Mouse (Mus musculus) limb, embryonic 14.5 days (tissue): ENCODE measurements around the gene Ptgir. TPM values are rescaled to one million over a fixed set of nuclear protein-coding genes. Genes with fewer than 3 reads are reported as not detected.

Source experiments
- ATAC-seq: fragments of 200-750 bp; cut with Nextera tagmentation; 2 replicates; pipeline ENCODE4 v1.8.0; 2017; ENCODE audit warnings: low read depth, moderate number of reproducible peaks, moderate TSS enrichment; ENCODE audit not compliant: low FRiP score
- DNase-seq: peaks from one replicate; pipeline ENCODE4 v3.0.0-alpha.2; 2015; ENCODE audit warnings: low spot score
- H3K27ac ChIP-seq: fragments of 300-500 bp; sonication (generic); replicated peaks from 2 replicates; pipeline ENCODE4 v1.5.1; 2014; ENCODE audit warnings: low read depth, mild to moderate bottlenecking, low read length, moderate library complexity, mixed read lengths
- H3K27me3 ChIP-seq: fragments of 300-500 bp; sonication (generic); 2 replicates; pipeline ENCODE4 v1.6.1; 2014; ENCODE audit warnings: low read length, mixed read lengths; ENCODE audit not compliant: control insufficient read depth, insufficient read depth
- H3K36me3 ChIP-seq: fragments of 300-500 bp; sonication (generic); 2 replicates; pipeline ENCODE4 v1.6.1; 2014; ENCODE audit warnings: mild to moderate bottlenecking, low read length, moderate library complexity, mixed read lengths; ENCODE audit not compliant: control insufficient read depth, insufficient read depth
- H3K4me1 ChIP-seq: fragments of 300-500 bp; sonication (generic); 2 replicates; pipeline ENCODE4 v1.6.1; 2014; ENCODE audit warnings: antibody characterized with exemption, low read length, mixed read lengths; ENCODE audit not compliant: control insufficient read depth, insufficient read depth
- H3K4me2 ChIP-seq: fragments of 300-500 bp; sonication (generic); replicated peaks from 2 replicates; pipeline ENCODE4 v1.6.1; 2014; ENCODE audit warnings: low read depth, mild to moderate bottlenecking, low read length, moderate library complexity; ENCODE audit not compliant: severe bottlenecking
- H3K4me3 ChIP-seq: fragments of 300-500 bp; sonication (generic); replicated peaks from 2 replicates; pipeline ENCODE4 v1.5.1; 2014; ENCODE audit warnings: low read length
- H3K9ac ChIP-seq: fragments of 300-500 bp; sonication (generic); 2 replicates; pipeline ENCODE4 v1.6.1; 2014; ENCODE audit warnings: mild to moderate bottlenecking, low read depth, low read length, moderate library complexity; ENCODE audit not compliant: severe bottlenecking
- H3K9me3 ChIP-seq: fragments of 300-500 bp; sonication (generic); 2 replicates; pipeline ENCODE4 v1.6.1; 2016; ENCODE audit warnings: low read length; ENCODE audit not compliant: control insufficient read depth
- POLR2A ChIP-seq: fragments of 200-500 bp; IDR thresholded peaks from 2 replicates; pipeline ENCODE4 v1.8.0; 2012; ENCODE audit warnings: inconsistent platforms, mild to moderate bottlenecking, moderate library complexity, borderline replicate concordance; ENCODE audit not compliant: insufficient read depth, insufficient read length; ENCODE audit errors: extremely low read depth
- WGBS: fragments of 180-500 bp; shearing (Covaris S2); extraction: QIAGEN DNeasy Blood & Tissue Kit; methylation state at CpG from one replicate; pipeline ENCODE4 v1.1.7; 2014; 5-methylcytosine and 5-hydroxymethylcytosine counted together
- polyA plus RNA-seq, 2 experiments: library from polyadenylated mRNA; depleted of rRNA in 1 of 2; stranded (reverse) in 1 of 2; unstranded in 1 of 2; fragments of >200 nt; fragmentation: Nextera tagmentation in 1 of 2; extraction: Ambion mirVana in 1 of 2; gene quantifications; 2 replicates each; pipeline versions ENCODE4 v1.2.1 to v1.2.3; 2012 to 2014

The Ptgir gene
- polyA plus RNA-seq, 2 experiments = 2.3 to 3.6 TPM

- H3K9ac ChIP-seq = no peak overlapping the region
- H3K4me3 ChIP-seq = no peak overlapping the region
Observed at GRCm38 (mm10) chr7:16880615-16881014, 25.7 kb upstream of the Ptgir start.

GRCm38 (mm10) chr7:16883162-16883561 lies 23.1 kb upstream of the Ptgir start:
- H3K9me3 ChIP-seq = peaks cover 9% of the 10 kb centered on the region
- H3K27me3 ChIP-seq = no peaks in the 10 kb centered on the region
- H3K27ac ChIP-seq = no peak overlapping the region
- H3K9ac ChIP-seq = no peak overlapping the region
- peaks cover 79% of the 10 kb centered on the region for H3K36me3 ChIP-seq
- 90% methylated on average over 6 of the region's 6 CpGs for WGBS
- no peak overlapping the region for H3K4me3 ChIP-seq
- TF ChIP-seq POLR2A = no peak
- H3K4me1 ChIP-seq = peaks cover 7% of the 10 kb centered on the region; the same call in 1 of the 2 replicates
- DNase-seq (no peak), ATAC-seq (no peak)
- no peak overlapping the region for H3K4me2 ChIP-seq

More at GRCm38 (mm10) chr7:16880615-16881014, 25.7 kb upstream of the Ptgir start:
- Histone ChIP-seq H3K36me3 (peaks cover 56% of the 10 kb centered on the region), H3K4me2 (peak overlapping the region; percentile 26; the same call in 1 of the 2 replicates), H3K27ac (peak overlapping the region; percentile 33), H3K27me3 (no peaks in the 10 kb centered on the region), H3K9me3 (peaks cover 3% of the 10 kb centered on the region), H3K4me1 (peaks cover 14% of the 10 kb centered on the region; the same call in 1 of the 2 replicates)
- ATAC-seq (no peak), DNase-seq (no peak)
- WGBS = 26% methylated on average over 5 of the region's 5 CpGs
- no peak for TF ChIP-seq POLR2A

GRCm38 (mm10) chr7:16884334-16884733 lies 22.0 kb upstream of the Ptgir start:
- H3K4me2 ChIP-seq = no peak overlapping the region
- H3K27me3 ChIP-seq = no peaks in the 10 kb centered on the region
- H3K4me3 ChIP-seq = no peak overlapping the region
- H3K9ac ChIP-seq = no peak overlapping the region
- no peak for DNase-seq
- no peak for ATAC-seq
- H3K27ac ChIP-seq = no peak overlapping the region
- WGBS = 72% methylated on average over 4 of the region's 4 CpGs
- no peak for TF ChIP-seq POLR2A
- peaks cover 9% of the 10 kb centered on the region for H3K9me3 ChIP-seq
- H3K4me1 ChIP-seq = peaks cover 7% of the 10 kb centered on the region; the same call in 1 of the 2 replicates
- H3K36me3 ChIP-seq = peaks cover 75% of the 10 kb centered on the region

- no peak overlapping the region for H3K27ac ChIP-seq
- peak overlapping the region; percentile 21 for H3K4me3 ChIP-seq
- DNase-seq (no peak), ATAC-seq (no peak)
- H3K4me1 ChIP-seq = peaks cover 3% of the 10 kb centered on the region; the same call in 1 of the 2 replicates
- TF ChIP-seq POLR2A = no peak
- peak overlapping the region; percentile 28; the same call in 1 of the 2 replicates for H3K4me2 ChIP-seq
- no peak overlapping the region for H3K9ac ChIP-seq
- peaks cover 73% of the 10 kb centered on the region for H3K36me3 ChIP-seq
- WGBS = 33% methylated on average over 29 of the region's 95 CpGs
- no peaks in the 10 kb centered on the region for H3K27me3 ChIP-seq
- H3K9me3 ChIP-seq = peaks cover 9% of the 10 kb centered on the region
Observed at GRCm38 (mm10) chr7:16885271-16885776, 21.0 kb upstream of the Ptgir start.

- Histone ChIP-seq H3K27ac (no peak overlapping the region), H3K9ac (no peak overlapping the region), H3K27me3 (no peaks in the 10 kb centered on the region), H3K36me3 (peaks cover 71% of the 10 kb centered on the region), H3K4me1 (0 out of 2 replicates have a peak, but pooled peaks cover 4% of the 10 kb centered on the region), H3K9me3 (peaks cover 9% of the 10 kb centered on the region), H3K4me3 (peak overlapping the region; percentile 21), H3K4me2 (no peak overlapping the region)
- 55% methylated on average over 49 of the region's 59 CpGs for WGBS
- no peak for TF ChIP-seq POLR2A
- DNase-seq (no peak), ATAC-seq (no peak)
Observed at GRCm38 (mm10) chr7:16885905-16886304, 20.4 kb upstream of the Ptgir start.

GRCm38 (mm10) chr7:16890536-16890935 lies 15.8 kb upstream of the Ptgir start:
- no peak for TF ChIP-seq POLR2A
- Histone ChIP-seq H3K27me3 (no peaks in the 10 kb centered on the region), H3K36me3 (peaks cover 32% of the 10 kb centered on the region), H3K9me3 (peaks cover 7% of the 10 kb centered on the region), H3K27ac (peak overlapping the region; percentile 90), H3K4me1 (peaks cover 34% of the 10 kb centered on the region), H3K9ac (peak overlapping the region; percentile 45), H3K4me3 (peak overlapping the region; percentile 30), H3K4me2 (peak overlapping the region; percentile 71)
- peak; percentile 2 for ATAC-seq
- 13% methylated on average over 6 of the region's 6 CpGs for WGBS
- no peak for DNase-seq
